Mouse (Mus musculus) heart, embryonic 14.5 days (tissue): ENCODE results near the gene 4932429P05Rik. TPM values are rescaled to one million over a fixed set of nuclear protein-coding genes. Genes with fewer than 3 reads are reported as not detected.

Source experiments
- ATAC-seq: fragments of 200-750 bp; cut with Nextera tagmentation; 2 replicates; pipeline ENCODE4 v1.8.0; 2017; ENCODE audit warnings: low read depth, moderate TSS enrichment; ENCODE audit not compliant: insufficient number of reproducible peaks, insufficient read depth, low FRiP score
- H3K27ac ChIP-seq, 2 experiments: fragments of 200-500 bp in 1 of 2; fragments of 300-500 bp in 1 of 2; sonication (generic) in 1 of 2; replicated peaks in 1 of 2; 2 replicates each; pipeline ENCODE4 v1.5.1; 2012 to 2014; ENCODE audit warnings: low read depth in 2 of 2, low read length in 2 of 2, control low read depth in 1 of 2, mild to moderate bottlenecking in 1 of 2, mixed read lengths in 1 of 2; ENCODE audit not compliant: control insufficient read depth in 1 of 2, insufficient read depth in 1 of 2
- H3K27me3 ChIP-seq: fragments of 300-500 bp; sonication (generic); 2 replicates; pipeline ENCODE4 v1.6.1; 2014; ENCODE audit warnings: mild to moderate bottlenecking, low read length, control low read depth; ENCODE audit not compliant: control insufficient read depth, insufficient read depth
- H3K36me3 ChIP-seq: fragments of 300-500 bp; sonication (generic); 2 replicates; pipeline ENCODE4 v1.6.1; 2014; ENCODE audit warnings: mild to moderate bottlenecking, control low read depth, low read length, mixed read lengths; ENCODE audit not compliant: control insufficient read depth, insufficient read depth
- H3K4me1 ChIP-seq, 2 experiments: fragments of 200-500 bp in 1 of 2; fragments of 300-500 bp in 1 of 2; sonication (generic) in 1 of 2; 2 replicates each; pipeline ENCODE4 v1.6.1; 2012 to 2014; ENCODE audit warnings: low read length in 2 of 2, control low read depth in 1 of 2, mixed read lengths in 1 of 2; ENCODE audit not compliant: control insufficient read depth in 2 of 2, insufficient read depth in 2 of 2
- H3K4me2 ChIP-seq: fragments of 300-500 bp; sonication (generic); 2 replicates; pipeline ENCODE4 v1.6.1; 2014; ENCODE audit warnings: mild to moderate bottlenecking, low read length
- H3K4me3 ChIP-seq, 2 experiments: fragments of 200-500 bp in 1 of 2; fragments of 300-500 bp in 1 of 2; sonication (generic) in 1 of 2; 2 replicates each; pipeline ENCODE4 v1.5.1; 2012 to 2014; ENCODE audit warnings: low read length in 2 of 2, mild to moderate bottlenecking in 2 of 2, control low read depth in 1 of 2, low read depth in 1 of 2, moderate library complexity in 1 of 2; ENCODE audit not compliant: control insufficient read depth in 1 of 2, insufficient read depth in 1 of 2
- H3K9ac ChIP-seq: fragments of 300-500 bp; sonication (generic); 2 replicates; pipeline ENCODE4 v1.6.1; 2014; ENCODE audit warnings: mild to moderate bottlenecking, low read length
- H3K9me3 ChIP-seq: fragments of 300-500 bp; sonication (generic); 2 replicates; pipeline ENCODE4 v1.6.1; 2016; ENCODE audit warnings: low read length, control low read depth; ENCODE audit not compliant: control insufficient read depth
- polyA plus RNA-seq: library from polyadenylated mRNA; unstranded; fragments of >200 nt; fragmentation: Nextera tagmentation; extraction: Ambion mirVana; gene quantifications from 2 replicates; pipeline ENCODE4 v1.2.1, GENCODE M21; 2014

4932429P05Rik gene
- polyA plus RNA-seq: not detected in 2 replicates

GRCm38 (mm10) chrX:89751968-89752367 lies at the start of gene 4932429P05Rik:
TSS of gene 4932429P05Rik (plus strand) at chrX:89752268.
- H3K4me3 ChIP-seq: no peak within 1 kb of the TSS
- ATAC-seq: no peak

More at GRCm38 (mm10) chrX:89751968-89752367, at the start of gene 4932429P05Rik:
- H3K36me3 ChIP-seq: no peaks in the 10 kb centered on the region
- no peaks in the 10 kb centered on the region for H3K27me3 ChIP-seq
- H3K9ac ChIP-seq: no peak within 1 kb of the TSS
- H3K9me3 ChIP-seq: no peaks in the 10 kb centered on the region
- H3K27ac ChIP-seq: no peak within 1 kb of the TSS
- H3K4me2 ChIP-seq: no peak within 1 kb of the TSS
- no peaks in the 10 kb centered on the region for H3K4me1 ChIP-seq

Other genes starting within 250 kb of the 4932429P05Rik start
- gene 4930415L06Rik, start 180.6 kb downstream of the 4932429P05Rik start, polyA plus RNA-seq: not detected in 2 replicates